Mouse (Mus musculus): ENCODE measurements around the gene Cherp. TPM values are rescaled to one million over a fixed set of nuclear protein-coding genes. Genes with fewer than 3 reads are reported as not detected.

Cherp gene
- polyA plus RNA-seq, 1 experiment from 2014 or later: 54.3 TPM

DNA sequence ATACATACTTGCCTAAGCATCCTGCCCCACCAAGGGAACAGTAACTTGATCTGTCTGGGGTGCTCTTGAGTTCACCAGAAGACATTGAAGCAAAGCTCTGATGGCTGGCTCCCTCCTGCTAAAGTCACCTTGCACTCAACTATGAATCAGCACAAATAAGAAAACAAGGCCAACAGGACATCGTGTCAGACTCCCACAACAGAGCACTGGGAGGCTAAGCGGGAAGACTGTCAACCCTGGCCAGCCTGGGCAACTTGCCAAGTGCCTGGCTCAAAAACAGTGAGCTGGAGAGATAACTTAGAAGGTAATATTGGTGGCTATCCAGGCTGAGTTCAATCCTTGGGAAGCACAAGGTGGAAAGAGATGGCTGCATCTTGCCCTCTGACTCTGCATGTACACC lies 40.1 kb downstream of the Cherp start:
- no peaks in the 10 kb centered on the region for H3K27me3 ChIP-seq (ENCODE audit: control insufficient read depth, insufficient read depth, low read length)
- H3K4me3 ChIP-seq (replicated peaks; ENCODE audit: low read depth, low read length): no peak overlapping the region
- no peak overlapping the region for H3K4me2 ChIP-seq (ENCODE audit: low read length)
- H3K27ac ChIP-seq (replicated peaks; ENCODE audit: low read depth, low read length): no peak overlapping the region
- no peaks in the 10 kb centered on the region for H3K4me1 ChIP-seq (ENCODE audit: control insufficient read depth, insufficient read depth, low read length)
- DNase-seq (peak; percentile 15), ATAC-seq (ENCODE audit: low FRiP score, low TSS enrichment) (no peak)
- no peaks in the 10 kb centered on the region for H3K9me3 ChIP-seq (ENCODE audit: control insufficient read depth, low read length)
- WGBS: 42% methylated on average over 2 of the region's 2 CpGs
- H3K9ac ChIP-seq (replicated peaks; ENCODE audit: low read length): no peak overlapping the region
- no peaks in the 10 kb centered on the region for H3K36me3 ChIP-seq (ENCODE audit: control insufficient read depth, insufficient read depth, low read length)

GRCm38 (mm10) chr8:72429676-72430075 lies 45.4 kb downstream of the Cherp start:
- Histone ChIP-seq H3K9me3 (ENCODE audit: control insufficient read depth, low read length) (no peaks in the 10 kb centered on the region), H3K4me3 (replicated peaks; ENCODE audit: low read depth, low read length) (no peak overlapping the region), H3K4me1 (ENCODE audit: control insufficient read depth, insufficient read depth, low read length) (no peaks in the 10 kb centered on the region), H3K9ac (replicated peaks; ENCODE audit: low read length) (no peak overlapping the region), H3K27ac (replicated peaks; ENCODE audit: low read depth, low read length) (no peak overlapping the region), H3K36me3 (ENCODE audit: control insufficient read depth, insufficient read depth, low read length) (no peaks in the 10 kb centered on the region), H3K27me3 (ENCODE audit: control insufficient read depth, insufficient read depth, low read length) (no peaks in the 10 kb centered on the region), H3K4me2 (ENCODE audit: low read length) (no peak overlapping the region)
- no peak for DNase-seq
- ATAC-seq (ENCODE audit: low FRiP score, low TSS enrichment): no peak
- WGBS: 59% methylated on average over 13 of the region's 13 CpGs

DNA sequence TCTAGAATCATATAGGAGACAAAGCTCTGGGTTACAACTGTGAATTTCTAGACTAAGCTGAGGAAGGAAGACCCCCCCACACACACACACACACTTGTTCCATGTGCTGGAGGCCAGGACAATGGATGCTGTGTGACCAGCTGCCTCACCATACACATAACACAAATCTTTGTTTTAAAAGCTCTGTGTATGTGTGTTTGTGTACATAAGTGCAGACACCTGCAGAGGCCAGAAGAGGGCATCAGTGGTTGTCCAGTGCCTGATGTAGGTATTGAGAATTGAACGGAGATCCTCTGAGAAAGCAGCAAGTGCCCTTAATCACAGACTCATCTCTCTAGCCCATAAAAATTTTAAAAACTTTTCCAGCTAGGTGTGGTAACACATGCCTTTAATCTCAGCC lies 52.1 kb downstream of the Cherp start:
- Histone ChIP-seq H3K27ac (replicated peaks; ENCODE audit: low read depth, low read length) (no peak overlapping the region), H3K4me3 (replicated peaks; ENCODE audit: low read depth, low read length) (no peak overlapping the region), H3K27me3 (ENCODE audit: control insufficient read depth, insufficient read depth, low read length) (no peaks in the 10 kb centered on the region), H3K9ac (replicated peaks; ENCODE audit: low read length) (no peak overlapping the region), H3K9me3 (ENCODE audit: control insufficient read depth, low read length) (no peaks in the 10 kb centered on the region), H3K4me2 (ENCODE audit: low read length) (no peak overlapping the region), H3K4me1 (ENCODE audit: control insufficient read depth, insufficient read depth, low read length) (peaks cover 22% of the 10 kb centered on the region), H3K36me3 (ENCODE audit: control insufficient read depth, insufficient read depth, low read length) (no peaks in the 10 kb centered on the region)
- DNase-seq (no peak), ATAC-seq (ENCODE audit: low FRiP score, low TSS enrichment) (no peak)
- 68% methylated on average over 1 of the region's 1 CpGs for WGBS

DNA sequence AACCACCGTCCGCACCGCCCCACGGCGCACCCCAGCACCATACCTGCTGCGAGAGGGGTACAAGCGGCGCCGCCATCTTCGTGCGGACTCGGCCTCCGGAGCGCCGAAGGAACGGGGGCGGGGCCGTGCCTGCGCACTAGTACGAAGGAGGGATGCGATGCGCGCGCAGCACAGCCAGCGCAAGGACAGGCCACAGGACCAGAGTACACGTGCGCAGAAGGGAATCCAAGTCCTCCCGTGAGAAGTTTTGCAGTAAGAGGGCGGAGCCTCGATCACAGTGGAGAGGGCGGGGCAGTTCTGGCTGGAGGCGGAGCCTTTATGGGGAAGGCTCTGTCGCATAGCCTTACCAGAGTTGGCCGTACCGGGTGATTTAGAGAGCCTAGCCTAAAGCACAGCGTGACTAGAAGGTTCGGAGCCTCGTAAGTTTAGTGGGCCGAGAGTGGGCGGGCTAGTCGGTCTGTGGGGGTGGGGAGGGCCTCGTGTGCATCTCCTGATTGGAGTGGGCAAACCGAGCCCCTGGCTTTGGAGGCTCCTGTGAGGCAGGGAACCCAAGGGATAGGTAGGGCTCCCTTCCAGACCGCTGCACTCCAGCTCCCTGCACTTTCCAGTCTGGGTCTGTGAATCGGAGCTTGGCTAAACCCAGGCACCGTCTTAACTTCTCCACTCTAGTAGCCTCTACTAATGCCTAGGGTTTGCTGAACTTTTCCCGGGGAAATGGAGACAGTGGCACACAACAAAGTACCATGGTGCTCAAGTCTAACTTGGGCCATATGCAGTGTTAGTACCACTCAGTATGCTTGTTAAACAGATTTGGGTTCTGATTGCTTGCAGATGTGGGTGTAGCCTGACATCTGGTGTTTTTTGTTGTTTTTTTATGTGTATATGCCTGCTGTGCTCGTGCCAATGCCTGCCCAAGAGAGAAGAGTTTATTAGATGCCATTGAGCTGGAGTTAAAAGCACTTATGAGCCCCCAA lies 53.4 kb downstream of the Cherp start, which contains the start of gene Eps15l1:
Gene Eps15l1 (minus strand): TSS at position 99 of the 974 bp plus-strand sequence.
- Histone ChIP-seq H3K9me3 (ENCODE audit: control insufficient read depth, low read length) (no peaks in the 10 kb centered on the region), H3K27me3 (ENCODE audit: control insufficient read depth, insufficient read depth, low read length) (no peaks in the 10 kb centered on the region), H3K4me1 (ENCODE audit: control insufficient read depth, insufficient read depth, low read length) (peaks cover 22% of the 10 kb centered on the region), H3K4me3 (replicated peaks; ENCODE audit: low read depth, low read length) (peak within 1 kb of the TSS; percentile 65), H3K27ac (replicated peaks; ENCODE audit: low read depth, low read length) (peak within 1 kb of the TSS; percentile 86), H3K9ac (replicated peaks; ENCODE audit: low read length) (peak within 1 kb of the TSS; percentile 74), H3K4me2 (ENCODE audit: low read length) (peak within 1 kb of the TSS; percentile 82), H3K36me3 (ENCODE audit: control insufficient read depth, insufficient read depth, low read length) (no peaks in the 10 kb centered on the region)
- ATAC-seq (ENCODE audit: low FRiP score, low TSS enrichment) (peak; percentile 97), DNase-seq (peak; percentile 99)
- 1% methylated on average over 48 of the region's 48 CpGs for WGBS

DNA sequence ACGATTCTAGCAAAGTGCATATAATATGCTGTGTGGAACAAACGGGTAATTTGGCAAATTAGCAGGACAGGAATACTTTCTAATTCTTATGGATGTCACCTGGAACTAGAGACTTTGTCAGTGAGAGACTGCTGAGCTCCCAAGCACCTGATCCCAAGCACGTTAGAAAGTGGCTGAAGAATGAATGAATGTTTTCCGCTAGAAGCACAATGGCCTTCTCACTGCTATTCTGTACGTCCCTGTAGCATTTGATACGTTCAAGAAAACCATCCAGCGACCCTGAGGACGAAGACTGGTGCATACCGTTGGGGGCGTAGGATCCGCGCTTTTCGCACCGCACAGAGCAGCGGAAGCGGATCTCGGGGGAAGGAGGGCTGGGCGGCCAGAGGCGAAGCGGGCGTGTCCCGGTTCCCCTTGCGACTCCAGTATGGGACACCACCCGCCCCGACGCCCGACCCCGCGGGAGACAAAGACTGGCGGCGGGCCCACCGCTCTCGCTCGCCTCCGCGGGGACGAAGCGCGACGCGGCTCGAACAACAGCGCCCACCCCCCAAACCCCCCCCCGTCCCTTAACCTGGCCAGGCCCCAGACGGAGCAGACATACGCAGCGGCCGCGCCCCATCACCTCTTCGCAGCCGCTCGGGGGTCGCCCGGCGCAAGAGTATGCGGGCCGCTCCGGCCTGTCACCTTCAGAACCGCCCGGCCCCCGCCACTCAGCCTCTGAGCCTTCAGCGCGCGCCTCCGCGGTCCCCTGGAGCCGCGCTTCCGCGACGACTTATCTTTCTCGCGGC lies 54.3 kb downstream of the Cherp start:
- peak; percentile 58 for DNase-seq
- 2% methylated on average over 73 of the region's 73 CpGs for whole genome bisulfite sequencing

GRCm38 (mm10) chr8:72418073-72418472 lies 57.0 kb downstream of the Cherp start:
- H3K4me2 ChIP-seq (ENCODE audit: low read length): no peak overlapping the region
- no peak overlapping the region for H3K9ac ChIP-seq (replicated peaks; ENCODE audit: low read length)
- DNase-seq: no peak
- H3K27ac ChIP-seq (replicated peaks; ENCODE audit: low read depth, low read length): no peak overlapping the region
- no peak overlapping the region for H3K4me3 ChIP-seq (replicated peaks; ENCODE audit: low read depth, low read length)
- no peaks in the 10 kb centered on the region for H3K36me3 ChIP-seq (ENCODE audit: control insufficient read depth, insufficient read depth, low read length)
- H3K9me3 ChIP-seq (ENCODE audit: control insufficient read depth, low read length): no peaks in the 10 kb centered on the region
- WGBS: 96% methylated on average over 4 of the region's 4 CpGs
- peaks cover 25% of the 10 kb centered on the region for H3K4me1 ChIP-seq (ENCODE audit: control insufficient read depth, insufficient read depth, low read length)
- H3K27me3 ChIP-seq (ENCODE audit: control insufficient read depth, insufficient read depth, low read length): no peaks in the 10 kb centered on the region
- no peak for ATAC-seq (ENCODE audit: low FRiP score, low TSS enrichment)

More for the DNA sequence above, 54.3 kb downstream of the Cherp start:
- H3K9ac ChIP-seq (replicated peaks; ENCODE audit: low read length): peak overlapping the region; percentile 74
- peak overlapping the region; percentile 65 for H3K4me3 ChIP-seq (replicated peaks; ENCODE audit: low read depth, low read length)
- peak; percentile 77 for ATAC-seq (ENCODE audit: low FRiP score, low TSS enrichment)
- peak overlapping the region; percentile 86 for H3K27ac ChIP-seq (replicated peaks; ENCODE audit: low read depth, low read length)
- H3K4me1 ChIP-seq (ENCODE audit: control insufficient read depth, insufficient read depth, low read length): peaks cover 23% of the 10 kb centered on the region
- H3K9me3 ChIP-seq (ENCODE audit: control insufficient read depth, low read length): no peaks in the 10 kb centered on the region
- peak overlapping the region; percentile 82 for H3K4me2 ChIP-seq (ENCODE audit: low read length)
- no peaks in the 10 kb centered on the region for H3K27me3 ChIP-seq (ENCODE audit: control insufficient read depth, insufficient read depth, low read length)
- H3K36me3 ChIP-seq (ENCODE audit: control insufficient read depth, insufficient read depth, low read length): no peaks in the 10 kb centered on the region

DNA sequence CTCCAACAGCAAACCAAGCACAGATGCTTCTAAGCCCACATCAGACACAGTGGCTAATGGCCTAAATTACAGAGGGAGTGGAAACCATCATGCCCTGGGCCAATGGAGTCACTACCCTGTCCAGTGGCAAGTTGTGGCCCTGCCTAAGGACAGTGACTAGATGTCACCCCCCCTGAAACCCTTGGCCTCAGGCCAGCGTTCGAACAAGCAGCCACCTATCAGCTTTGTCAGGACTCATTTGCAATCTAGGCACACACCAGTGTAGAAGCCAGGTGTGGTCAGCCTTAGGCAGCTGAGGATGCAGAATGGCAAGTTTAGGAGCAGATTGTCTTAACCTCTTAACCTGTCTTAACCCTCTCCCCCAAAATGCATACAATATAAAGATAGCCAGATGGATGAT lies 59.8 kb downstream of the Cherp start:
- DNase-seq: no peak
- Histone ChIP-seq H3K4me2 (ENCODE audit: low read length) (no peak overlapping the region), H3K9me3 (ENCODE audit: control insufficient read depth, low read length) (no peaks in the 10 kb centered on the region), H3K27ac (replicated peaks; ENCODE audit: low read depth, low read length) (no peak overlapping the region), H3K9ac (replicated peaks; ENCODE audit: low read length) (no peak overlapping the region), H3K4me3 (replicated peaks; ENCODE audit: low read depth, low read length) (no peak overlapping the region), H3K36me3 (ENCODE audit: control insufficient read depth, insufficient read depth, low read length) (0 out of 2 replicates have a peak, but pooled peaks cover 3% of the 10 kb centered on the region), H3K4me1 (ENCODE audit: control insufficient read depth, insufficient read depth, low read length) (peaks cover 20% of the 10 kb centered on the region), H3K27me3 (ENCODE audit: control insufficient read depth, insufficient read depth, low read length) (no peaks in the 10 kb centered on the region)
- ATAC-seq (ENCODE audit: low FRiP score, low TSS enrichment): no peak
- 84% methylated on average over 2 of the region's 2 CpGs for WGBS

DNA sequence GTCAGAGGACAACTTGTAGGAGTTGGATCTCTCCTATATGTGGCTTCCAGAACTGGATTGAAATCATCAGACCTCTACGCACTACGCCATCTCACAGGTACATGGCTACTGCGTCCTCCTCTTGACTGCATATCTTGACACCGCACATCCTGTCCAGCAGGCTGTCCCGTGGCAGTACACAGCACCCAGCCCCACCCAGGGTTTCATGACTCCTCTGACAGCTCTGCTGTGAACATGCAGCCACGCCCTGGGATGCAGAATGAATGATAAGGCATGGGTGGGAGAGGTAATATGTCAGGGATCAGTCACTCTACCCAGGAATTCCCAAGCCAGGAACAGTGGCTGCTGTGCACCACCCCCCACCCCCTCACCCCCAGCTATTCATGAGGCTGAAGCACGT lies 61.2 kb downstream of the Cherp start:
- ATAC-seq (ENCODE audit: low FRiP score, low TSS enrichment): no peak
- 92% methylated on average over 7 of the region's 7 CpGs for WGBS

More for the DNA sequence above, 61.2 kb downstream of the Cherp start:
- no peaks in the 10 kb centered on the region for H3K27me3 ChIP-seq (ENCODE audit: control insufficient read depth, insufficient read depth, low read length)
- no peak for DNase-seq
- 0 out of 2 replicates have a peak, but pooled peaks cover 3% of the 10 kb centered on the region for H3K36me3 ChIP-seq (ENCODE audit: control insufficient read depth, insufficient read depth, low read length)
- 0 out of 2 replicates have a peak, but pooled peaks cover 6% of the 10 kb centered on the region for H3K4me1 ChIP-seq (ENCODE audit: control insufficient read depth, insufficient read depth, low read length)
- H3K4me3 ChIP-seq (replicated peaks; ENCODE audit: low read depth, low read length): no peak overlapping the region
- H3K27ac ChIP-seq (replicated peaks; ENCODE audit: low read depth, low read length): no peak overlapping the region
- no peak overlapping the region for H3K9ac ChIP-seq (replicated peaks; ENCODE audit: low read length)
- H3K4me2 ChIP-seq (ENCODE audit: low read length): no peak overlapping the region
- no peaks in the 10 kb centered on the region for H3K9me3 ChIP-seq (ENCODE audit: control insufficient read depth, low read length)

Data from midbrain, embryonic 14.5 days (tissue).